Mouse (Mus musculus): Measurements from ENCODE around the gene Gpa33.

- TF ChIP-seq POLR2AphosphoS2 (IDR thresholded peaks at IDR 0.05; ENCODE audit: low read length) (no peak), POLR2A (IDR thresholded peaks at IDR 0.05; ENCODE audit: control insufficient read depth in 1 of 2, insufficient read depth in 1 of 2, low read depth in 1 of 2, low read length in 2 of 2, poor library complexity in 1 of 2) (no peak), CTCF (IDR thresholded peaks at IDR 0.05 in 2 of 3, conservative IDR thresholded peaks at IDR 0.05 in 1 of 3; ENCODE audit: control insufficient read depth in 1 of 3, insufficient read depth in 1 of 3, low read depth in 2 of 3, low read length in 3 of 3, poor library complexity in 1 of 3, severe bottlenecking in 1 of 3) (no peak), MAX (IDR thresholded peaks at IDR 0.05; ENCODE audit: low read length) (no peak), SIN3A (IDR thresholded peaks at IDR 0.05; ENCODE audit: low read length) (no peak), E2F4 (IDR thresholded peaks at IDR 0.05; ENCODE audit: borderline replicate concordance, low read depth, low read length) (no peak)
Observed at GRCm38 (mm10) chr1:166137244-166137938, 7.4 kb downstream of the Gpa33 start.

Data from MEL (cell line).